Mouse (Mus musculus): ENCODE data around the gene Xdh. TPM values are rescaled to one million over a fixed set of nuclear protein-coding genes. Genes with fewer than 3 reads are reported as not detected.

Xdh gene
- total and polyA plus RNA-seq, 2 experiments from 2014 or later: 2.3 to 20.4 TPM

DNA sequence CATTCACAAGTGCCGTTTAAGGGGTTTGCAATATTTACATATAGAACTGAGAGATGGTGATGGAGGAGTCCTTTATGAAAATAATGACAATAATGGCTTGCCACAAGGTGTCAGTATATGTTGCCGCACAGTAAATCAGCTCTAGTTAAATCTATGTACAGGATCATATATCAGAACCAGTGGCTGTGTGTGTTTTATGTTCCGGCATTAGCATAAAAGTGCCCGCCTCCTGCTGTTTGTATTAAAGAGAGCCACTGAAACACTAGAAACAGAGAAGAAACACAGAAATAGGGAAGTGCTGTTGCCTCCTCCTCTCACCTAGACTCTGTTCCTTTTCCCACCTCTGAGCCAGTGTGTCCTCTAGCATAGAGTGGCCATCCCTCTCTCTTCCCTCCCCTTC, 498 bp downstream of the Xdh start:
- Histone ChIP-seq H3K36me3 (replicated peaks; ENCODE audit: control insufficient read depth, insufficient read depth, low read length) (no peaks in the 10 kb centered on the region), H3K27me3 (ENCODE audit: control insufficient read depth, insufficient read depth, low read length) (no peaks in the 10 kb centered on the region), H3K4me1 (ENCODE audit: control insufficient read depth, insufficient read depth) (no peaks in the 10 kb centered on the region), H3K9ac (replicated peaks; ENCODE audit: low read depth, low read length) (no peak overlapping the region), H3K9me3 (replicated peaks; ENCODE audit: control insufficient read depth, low read length) (no peaks in the 10 kb centered on the region), H3K27ac (ENCODE audit: low read depth) (peak overlapping the region; percentile 32; the same call in 1 of the 2 replicates), H3K4me2 (ENCODE audit: low read depth, low read length) (peak overlapping the region; percentile 45), H3K4me3 (ENCODE audit: low read depth, low read length) (peak overlapping the region; percentile 10)
- DNase-seq (ENCODE audit: low spot score) (peak; percentile 43), ATAC-seq (ENCODE audit: insufficient read depth, low read depth) (no peak)
- TF ChIP-seq EP300 (IDR thresholded peaks at IDR 0.05; ENCODE audit: low read depth): no peak
- TF ChIP-seq CTCF (IDR thresholded peaks at IDR 0.05; ENCODE audit: low read depth): peak; percentile 50
- 56% methylated on average over 4 of the region's 4 CpGs for WGBS

GRCm38 (mm10) chr17:73948801-73949200, 1.2 kb downstream of the Xdh start:
- TF ChIP-seq CTCF (IDR thresholded peaks at IDR 0.05; ENCODE audit: low read depth) (no peak), EP300 (IDR thresholded peaks at IDR 0.05; ENCODE audit: low read depth) (no peak)
- WGBS: 74% methylated on average over 2 of the region's 2 CpGs
- H3K36me3 ChIP-seq (replicated peaks; ENCODE audit: control insufficient read depth, insufficient read depth, low read length): no peaks in the 10 kb centered on the region
- no peak overlapping the region for H3K4me3 ChIP-seq (ENCODE audit: low read depth, low read length)
- DNase-seq (ENCODE audit: low spot score) (no peak), ATAC-seq (ENCODE audit: insufficient read depth, low read depth) (no peak)
- H3K9ac ChIP-seq (replicated peaks; ENCODE audit: low read depth, low read length): no peak overlapping the region
- H3K4me1 ChIP-seq (ENCODE audit: control insufficient read depth, insufficient read depth): no peaks in the 10 kb centered on the region
- no peak overlapping the region for H3K4me2 ChIP-seq (ENCODE audit: low read depth, low read length)
- H3K27ac ChIP-seq (ENCODE audit: low read depth): no peak overlapping the region
- no peaks in the 10 kb centered on the region for H3K27me3 ChIP-seq (ENCODE audit: control insufficient read depth, insufficient read depth, low read length)
- H3K9me3 ChIP-seq (replicated peaks; ENCODE audit: control insufficient read depth, low read length): no peaks in the 10 kb centered on the region

DNA sequence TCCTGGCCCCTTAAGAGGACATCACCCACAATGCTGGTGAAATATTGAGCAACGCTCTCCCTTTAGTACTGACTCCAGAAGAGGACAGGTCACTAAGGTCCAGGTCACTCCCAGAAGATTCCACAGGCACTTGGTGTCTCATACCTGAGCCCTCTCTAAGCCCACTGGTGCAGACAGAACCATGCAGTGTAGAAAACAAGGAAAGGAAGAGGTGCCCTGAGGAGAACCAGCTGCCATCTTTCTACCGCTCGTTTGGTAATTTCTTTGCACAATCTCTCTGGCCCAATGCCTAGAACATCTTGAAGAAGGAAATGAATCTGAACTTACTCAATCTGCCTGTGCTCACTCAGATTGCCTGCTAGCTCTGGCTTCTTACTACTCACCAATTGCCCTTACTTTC, 2.0 kb downstream of the Xdh start:
- no peak for ATAC-seq (ENCODE audit: insufficient read depth, low read depth)
- Histone ChIP-seq H3K9me3 (replicated peaks; ENCODE audit: control insufficient read depth, low read length) (no peaks in the 10 kb centered on the region), H3K9ac (replicated peaks; ENCODE audit: low read depth, low read length) (no peak overlapping the region)

GRCm38 (mm10) chr17:73946856-73947255, 3.1 kb downstream of the Xdh start:
- H3K4me3 ChIP-seq (ENCODE audit: low read depth, low read length): no peak overlapping the region
- no peak overlapping the region for H3K9ac ChIP-seq (replicated peaks; ENCODE audit: low read depth, low read length)
- no peak for TF ChIP-seq EP300 (IDR thresholded peaks at IDR 0.05; ENCODE audit: low read depth)
- DNase-seq (ENCODE audit: low spot score): no peak
- H3K4me1 ChIP-seq (ENCODE audit: control insufficient read depth, insufficient read depth): peaks cover 9% of the 10 kb centered on the region; the same call in 1 of the 2 replicates
- no peaks in the 10 kb centered on the region for H3K27me3 ChIP-seq (ENCODE audit: control insufficient read depth, insufficient read depth, low read length)
- no peak overlapping the region for H3K27ac ChIP-seq (ENCODE audit: low read depth)
- no peaks in the 10 kb centered on the region for H3K9me3 ChIP-seq (replicated peaks; ENCODE audit: control insufficient read depth, low read length)
- no peaks in the 10 kb centered on the region for H3K36me3 ChIP-seq (replicated peaks; ENCODE audit: control insufficient read depth, insufficient read depth, low read length)
- ATAC-seq (ENCODE audit: insufficient read depth, low read depth): no peak
- WGBS: 31% methylated on average over 5 of the region's 5 CpGs
- H3K4me2 ChIP-seq (ENCODE audit: low read depth, low read length): no peak overlapping the region

More for the DNA sequence above, 2.0 kb downstream of the Xdh start:
- Histone ChIP-seq H3K27me3 (ENCODE audit: control insufficient read depth, insufficient read depth, low read length) (no peaks in the 10 kb centered on the region), H3K4me2 (ENCODE audit: low read depth, low read length) (no peak overlapping the region), H3K27ac (ENCODE audit: low read depth) (no peak overlapping the region), H3K4me1 (ENCODE audit: control insufficient read depth, insufficient read depth) (no peaks in the 10 kb centered on the region), H3K36me3 (replicated peaks; ENCODE audit: control insufficient read depth, insufficient read depth, low read length) (no peaks in the 10 kb centered on the region), H3K4me3 (ENCODE audit: low read depth, low read length) (no peak overlapping the region)
- DNase-seq (ENCODE audit: low spot score): peak; percentile 42
- no peak for TF ChIP-seq CTCF (IDR thresholded peaks at IDR 0.05; ENCODE audit: low read depth)
- no peak for TF ChIP-seq EP300 (IDR thresholded peaks at IDR 0.05; ENCODE audit: low read depth)
- WGBS: 44% methylated on average over 3 of the region's 3 CpGs

DNA sequence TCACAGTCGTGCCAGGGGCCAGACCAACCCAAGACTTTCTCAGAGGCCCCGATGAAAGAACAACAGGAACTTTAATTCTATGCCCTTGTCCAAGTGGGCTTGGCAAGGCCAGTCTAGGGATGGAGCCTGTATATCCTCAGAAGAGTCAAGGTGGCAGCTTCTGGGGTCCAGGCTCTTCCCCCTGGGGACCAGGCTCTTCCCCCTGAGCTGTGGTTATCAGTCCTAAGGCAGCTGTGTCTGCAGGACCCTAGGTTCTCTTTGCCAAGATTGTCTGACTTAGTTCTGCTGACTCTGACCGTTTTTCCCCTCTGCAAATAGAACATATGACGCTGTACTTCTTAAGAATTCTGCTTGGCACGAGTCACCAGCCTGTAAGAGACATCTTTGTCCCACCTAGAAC, 5.3 kb downstream of the Xdh start:
- TF ChIP-seq EP300 (IDR thresholded peaks at IDR 0.05; ENCODE audit: low read depth): no peak
- TF ChIP-seq CTCF (IDR thresholded peaks at IDR 0.05; ENCODE audit: low read depth): no peak
- no peak overlapping the region for H3K4me2 ChIP-seq (ENCODE audit: low read depth, low read length)
- H3K36me3 ChIP-seq (replicated peaks; ENCODE audit: control insufficient read depth, insufficient read depth, low read length): no peaks in the 10 kb centered on the region
- no peak for DNase-seq (ENCODE audit: low spot score)
- peaks cover 9% of the 10 kb centered on the region; the same call in 1 of the 2 replicates for H3K4me1 ChIP-seq (ENCODE audit: control insufficient read depth, insufficient read depth)
- H3K9ac ChIP-seq (replicated peaks; ENCODE audit: low read depth, low read length): no peak overlapping the region
- WGBS: 74% methylated on average over 5 of the region's 5 CpGs
- no peak for ATAC-seq (ENCODE audit: insufficient read depth, low read depth)
- no peak overlapping the region for H3K27ac ChIP-seq (ENCODE audit: low read depth)
- no peaks in the 10 kb centered on the region for H3K27me3 ChIP-seq (ENCODE audit: control insufficient read depth, insufficient read depth, low read length)
- H3K4me3 ChIP-seq (ENCODE audit: low read depth, low read length): no peak overlapping the region
- H3K9me3 ChIP-seq (replicated peaks; ENCODE audit: control insufficient read depth, low read length): no peaks in the 10 kb centered on the region

DNA sequence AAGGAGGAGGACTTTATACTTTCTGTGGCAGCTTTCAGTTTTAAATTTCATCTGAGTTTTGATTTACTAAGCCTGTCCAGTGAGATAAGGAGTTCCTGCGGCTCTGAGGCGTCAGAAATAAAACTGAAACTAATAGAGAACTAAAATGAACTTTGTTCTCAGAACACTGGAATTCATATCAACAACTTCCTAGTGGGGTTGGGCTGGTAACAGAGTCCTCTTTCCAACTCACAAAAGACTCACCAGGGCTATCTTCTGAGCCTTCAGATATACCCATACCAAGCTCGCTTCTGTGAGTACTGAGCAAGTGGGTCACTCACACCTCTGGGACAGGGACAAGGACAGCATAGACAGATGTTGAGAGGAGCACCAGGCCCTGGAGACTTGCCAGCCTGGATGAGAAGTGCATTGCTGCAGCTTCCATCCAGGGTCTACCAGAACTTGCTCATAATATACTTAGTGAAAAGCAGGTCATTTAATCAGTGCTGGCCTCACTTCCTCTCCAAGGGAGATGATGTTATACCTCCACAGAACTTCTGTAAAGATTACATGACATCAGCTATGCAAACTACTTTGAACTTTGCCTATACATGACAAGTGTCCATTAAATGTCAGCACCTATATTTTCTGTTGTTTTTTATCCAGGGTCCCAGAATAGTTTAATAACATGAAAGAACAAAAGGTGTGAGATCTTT, 7.6 kb downstream of the Xdh start:
- no peak overlapping the region for H3K4me3 ChIP-seq (ENCODE audit: low read depth, low read length)
- ATAC-seq (ENCODE audit: insufficient read depth, low read depth): peak; percentile 62
- H3K36me3 ChIP-seq (replicated peaks; ENCODE audit: control insufficient read depth, insufficient read depth, low read length): no peaks in the 10 kb centered on the region
- no peaks in the 10 kb centered on the region for H3K9me3 ChIP-seq (replicated peaks; ENCODE audit: control insufficient read depth, low read length)
- peak overlapping the region; percentile 77 for H3K27ac ChIP-seq (ENCODE audit: low read depth)
- 14% methylated on average over 3 of the region's 3 CpGs for WGBS
- H3K27me3 ChIP-seq (ENCODE audit: control insufficient read depth, insufficient read depth, low read length): no peaks in the 10 kb centered on the region
- DNase-seq (ENCODE audit: low spot score): peak; percentile 14
- H3K4me2 ChIP-seq (ENCODE audit: low read depth, low read length): peak overlapping the region; percentile 30
- no peak overlapping the region for H3K9ac ChIP-seq (replicated peaks; ENCODE audit: low read depth, low read length)
- peaks cover 9% of the 10 kb centered on the region; the same call in 1 of the 2 replicates for H3K4me1 ChIP-seq (ENCODE audit: control insufficient read depth, insufficient read depth)
- TF ChIP-seq CTCF (IDR thresholded peaks at IDR 0.05; ENCODE audit: low read depth) (no peak), EP300 (IDR thresholded peaks at IDR 0.05; ENCODE audit: low read depth) (0 out of 2 replicates have a peak, but pooled peaks have one; percentile 30)

All from heart, postnatal 0 days (tissue).